Mouse (Mus musculus) R1 (cell line): ENCODE measurements around the gene Vmn2r45.
"Not testable (repeated sequence)": the region's sequence is repeated elsewhere in the genome, so short reads cannot be mapped to it uniquely, and the experiment has no call there.

Experiments
- DNase-seq: peaks from one replicate; pipeline ENCODE4 v3.0.0-alpha.2; 2018; ENCODE audit warnings: low read depth, low spot score

The Vmn2r45 gene

DNA sequence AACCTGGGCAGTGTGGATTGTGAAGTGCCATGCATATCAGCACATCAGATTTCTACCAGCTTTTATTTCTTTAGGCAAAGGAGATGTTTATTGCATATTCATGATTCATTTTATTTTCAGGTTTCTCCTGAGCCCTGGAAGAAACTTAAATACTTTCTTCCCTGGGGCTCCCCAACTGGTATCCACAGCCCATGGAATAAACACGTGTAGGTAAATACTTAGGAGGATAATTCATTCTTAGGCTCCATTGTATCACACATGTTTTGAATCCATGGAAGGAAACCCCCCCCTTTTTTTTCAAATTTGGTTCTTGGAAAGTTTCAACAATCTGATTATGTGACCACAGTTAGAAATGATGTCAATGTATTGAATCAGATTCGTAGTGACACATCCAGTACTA lies at the start of gene Vmn2r45:
Gene Vmn2r45 (minus strand): TSS at position 101 of the 400 bp plus-strand sequence.
- DNase-seq, result not testable (repeated sequence)
